Mouse (Mus musculus): ENCODE data around the gene Lzic. TPM values are rescaled to one million over a fixed set of nuclear protein-coding genes. Genes with fewer than 3 reads are reported as not detected.

Lzic gene
- total RNA-seq, 1 experiment, result 29.1 TPM

- H3K27ac ChIP-seq (ENCODE audit: insufficient read depth, low read depth, low read length, poor library complexity, severe bottlenecking), result peak overlapping the region; percentile 62; the same call in 1 of the 2 replicates
- H3K4me3 ChIP-seq (ENCODE audit: insufficient read depth in 1 of 2, low read depth in 1 of 2, low read length in 2 of 2, poor library complexity in 1 of 2, severe bottlenecking in 1 of 2), result no peak overlapping the region
- peak overlapping the region; percentile 43; the same call in 1 of the 2 replicates for H3K9ac ChIP-seq (ENCODE audit: insufficient read depth, low read depth, low read length, poor library complexity, severe bottlenecking)
- no peaks in the 10 kb centered on the region for H3K9me3 ChIP-seq (ENCODE audit: control insufficient read depth, insufficient read depth, low read depth, low read length)
- in situ Hi-C loops (cut with MboI; ENCODE audit: low sequenced_read_pairs in 2 of 2, unreplicated experiment in 2 of 2), result no loop called here
- DNase-seq (ENCODE audit: low read depth, low spot score), result no peak
- H3K4me1 ChIP-seq (ENCODE audit: control insufficient read depth in 2 of 2, insufficient read depth in 2 of 2, low read length in 2 of 2, poor library complexity in 1 of 2), result peaks cover 0 to 7% of the 10 kb centered on the region in 2 experiments; a peak in 2 of 4 replicates
- peaks cover 4% of the 10 kb centered on the region for H3K36me3 ChIP-seq (ENCODE audit: control insufficient read depth, insufficient read depth, low read length, poor library complexity, severe bottlenecking)
- TF ChIP-seq CHD2 (IDR thresholded peaks at IDR 0.05; ENCODE audit: low read depth, low read length) (no peak), ZNF384 (IDR thresholded peaks at IDR 0.05; ENCODE audit: low read depth, low read length) (no peak), MAFK (IDR thresholded peaks at IDR 0.05; ENCODE audit: insufficient read depth, low read depth, low read length) (no peak), HCFC1 (IDR thresholded peaks at IDR 0.05; ENCODE audit: borderline replicate concordance, insufficient read depth, low read length) (no peak), ZC3H11A (IDR thresholded peaks at IDR 0.05; ENCODE audit: borderline replicate concordance, low read depth, low read length) (no peak)
These were observed 19.3 kb downstream of the Lzic start for GRCm38 (mm10) chr4:149504363-149504762.

- Histone ChIP-seq H3K36me3 (ENCODE audit: control insufficient read depth, insufficient read depth, low read length, poor library complexity, severe bottlenecking) (peaks cover 4% of the 10 kb centered on the region), H3K9ac (ENCODE audit: insufficient read depth, low read depth, low read length, poor library complexity, severe bottlenecking) (peak overlapping the region; percentile 43; the same call in 1 of the 2 replicates), H3K4me1 (ENCODE audit: control insufficient read depth in 2 of 2, insufficient read depth in 2 of 2, low read length in 2 of 2, poor library complexity in 1 of 2) (peaks cover 0 to 7% of the 10 kb centered on the region in 2 experiments; a peak in 2 of 4 replicates), H3K27ac (ENCODE audit: insufficient read depth, low read depth, low read length, poor library complexity, severe bottlenecking) (peak overlapping the region; percentile 62; the same call in 1 of the 2 replicates), H3K4me3 (ENCODE audit: insufficient read depth in 1 of 2, low read depth in 1 of 2, low read length in 2 of 2, poor library complexity in 1 of 2, severe bottlenecking in 1 of 2) (no peak overlapping the region), H3K9me3 (ENCODE audit: control insufficient read depth, insufficient read depth, low read depth, low read length) (no peaks in the 10 kb centered on the region)
- DNase-seq (ENCODE audit: low read depth, low spot score), result no peak
- TF ChIP-seq MAFK (IDR thresholded peaks at IDR 0.05; ENCODE audit: insufficient read depth, low read depth, low read length), result no peak
- TF ChIP-seq ZC3H11A (IDR thresholded peaks at IDR 0.05; ENCODE audit: borderline replicate concordance, low read depth, low read length), result no peak
- no peak for TF ChIP-seq CHD2 (IDR thresholded peaks at IDR 0.05; ENCODE audit: low read depth, low read length)
- TF ChIP-seq HCFC1 (IDR thresholded peaks at IDR 0.05; ENCODE audit: borderline replicate concordance, insufficient read depth, low read length), result no peak
- TF ChIP-seq ZNF384 (IDR thresholded peaks at IDR 0.05; ENCODE audit: low read depth, low read length), result no peak
- in situ Hi-C loops (cut with MboI; ENCODE audit: low sequenced_read_pairs in 2 of 2, unreplicated experiment in 2 of 2), result no loop called here
These were observed 19.8 kb downstream of the Lzic start for GRCm38 (mm10) chr4:149504858-149505257.

GRCm38 (mm10) chr4:149505261-149505967, 20.4 kb downstream of the Lzic start:
- H3K4me3 ChIP-seq (ENCODE audit: insufficient read depth in 1 of 2, low read depth in 1 of 2, low read length in 2 of 2, poor library complexity in 1 of 2, severe bottlenecking in 1 of 2), result no peak overlapping the region
- no peak for DNase-seq (ENCODE audit: low read depth, low spot score)
- peaks cover 0 to 7% of the 10 kb centered on the region in 2 experiments; a peak in 2 of 4 replicates for H3K4me1 ChIP-seq (ENCODE audit: control insufficient read depth in 2 of 2, insufficient read depth in 2 of 2, low read length in 2 of 2, poor library complexity in 1 of 2)
- no peaks in the 10 kb centered on the region for H3K9me3 ChIP-seq (ENCODE audit: control insufficient read depth, insufficient read depth, low read depth, low read length)
- H3K27ac ChIP-seq (ENCODE audit: insufficient read depth, low read depth, low read length, poor library complexity, severe bottlenecking), result no peak overlapping the region
- in situ Hi-C loops (cut with MboI; ENCODE audit: low sequenced_read_pairs in 2 of 2, unreplicated experiment in 2 of 2), result no loop called here
- TF ChIP-seq MAFK (IDR thresholded peaks at IDR 0.05; ENCODE audit: insufficient read depth, low read depth, low read length) (no peak), HCFC1 (IDR thresholded peaks at IDR 0.05; ENCODE audit: borderline replicate concordance, insufficient read depth, low read length) (no peak), ZC3H11A (IDR thresholded peaks at IDR 0.05; ENCODE audit: borderline replicate concordance, low read depth, low read length) (no peak), CHD2 (IDR thresholded peaks at IDR 0.05; ENCODE audit: low read depth, low read length) (no peak), ZNF384 (IDR thresholded peaks at IDR 0.05; ENCODE audit: low read depth, low read length) (no peak)
- H3K9ac ChIP-seq (ENCODE audit: insufficient read depth, low read depth, low read length, poor library complexity, severe bottlenecking), result peak overlapping the region; percentile 29; the same call in 1 of the 2 replicates
- H3K36me3 ChIP-seq (ENCODE audit: control insufficient read depth, insufficient read depth, low read length, poor library complexity, severe bottlenecking), result peaks cover 3% of the 10 kb centered on the region

GRCm38 (mm10) chr4:149506904-149507303, 21.9 kb downstream of the Lzic start:
- Histone ChIP-seq H3K4me1 (ENCODE audit: control insufficient read depth in 2 of 2, insufficient read depth in 2 of 2, low read length in 2 of 2, poor library complexity in 1 of 2) (peaks cover 0 to 7% of the 10 kb centered on the region in 2 experiments; a peak in 2 of 4 replicates), H3K4me3 (ENCODE audit: insufficient read depth in 1 of 2, low read depth in 1 of 2, low read length in 2 of 2, poor library complexity in 1 of 2, severe bottlenecking in 1 of 2) (no peak overlapping the region)
- in situ Hi-C loops (cut with MboI; ENCODE audit: low sequenced_read_pairs in 2 of 2, unreplicated experiment in 2 of 2), result no loop called here

More at GRCm38 (mm10) chr4:149506904-149507303, 21.9 kb downstream of the Lzic start:
- no peaks in the 10 kb centered on the region for H3K36me3 ChIP-seq (ENCODE audit: control insufficient read depth, insufficient read depth, low read length, poor library complexity, severe bottlenecking)
- TF ChIP-seq MAFK (IDR thresholded peaks at IDR 0.05; ENCODE audit: insufficient read depth, low read depth, low read length) (no peak), ZNF384 (IDR thresholded peaks at IDR 0.05; ENCODE audit: low read depth, low read length) (no peak), ZC3H11A (IDR thresholded peaks at IDR 0.05; ENCODE audit: borderline replicate concordance, low read depth, low read length) (no peak), CHD2 (IDR thresholded peaks at IDR 0.05; ENCODE audit: low read depth, low read length) (no peak), HCFC1 (IDR thresholded peaks at IDR 0.05; ENCODE audit: borderline replicate concordance, insufficient read depth, low read length) (no peak)
- DNase-seq (ENCODE audit: low read depth, low spot score), result no peak
- no peaks in the 10 kb centered on the region for H3K9me3 ChIP-seq (ENCODE audit: control insufficient read depth, insufficient read depth, low read depth, low read length)
- H3K27ac ChIP-seq (ENCODE audit: insufficient read depth, low read depth, low read length, poor library complexity, severe bottlenecking), result no peak overlapping the region
- no peak overlapping the region for H3K9ac ChIP-seq (ENCODE audit: insufficient read depth, low read depth, low read length, poor library complexity, severe bottlenecking)

Measured in ES-E14 (cell line).